Mouse (Mus musculus) R1 (cell line): ENCODE data around the gene Esp1.
"Not testable (repeated sequence)": the region's sequence is repeated elsewhere in the genome, so short reads cannot be mapped to it uniquely, and the experiment has no call there.

Experiments used
- DNase-seq: peaks from one replicate; pipeline ENCODE4 v3.0.0-alpha.2; 2018; ENCODE audit warnings: low read depth, low spot score

The Esp1 gene

DNA sequence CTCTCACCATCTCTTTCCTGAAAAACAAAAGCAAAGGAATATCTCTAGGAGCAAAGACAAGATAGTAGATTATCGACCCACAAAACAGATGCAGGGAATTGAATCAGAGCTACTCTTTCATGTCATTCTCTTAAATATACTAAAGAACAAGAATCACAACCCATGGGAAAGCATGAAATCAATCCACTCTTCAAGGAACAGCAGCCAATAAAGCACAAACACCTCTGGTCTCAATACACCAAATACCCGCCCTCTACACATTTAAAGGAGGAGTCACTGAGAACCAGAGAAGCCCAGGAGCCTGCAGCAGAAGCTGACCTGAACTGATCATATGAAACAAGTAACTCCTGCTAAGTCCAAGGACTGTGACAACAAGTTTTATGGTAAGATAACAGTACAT lies at the start of gene Esp1:
Gene Esp1 (plus strand): TSS at position 301 of the 400 bp plus-strand sequence.
- no peak for DNase-seq

DNA sequence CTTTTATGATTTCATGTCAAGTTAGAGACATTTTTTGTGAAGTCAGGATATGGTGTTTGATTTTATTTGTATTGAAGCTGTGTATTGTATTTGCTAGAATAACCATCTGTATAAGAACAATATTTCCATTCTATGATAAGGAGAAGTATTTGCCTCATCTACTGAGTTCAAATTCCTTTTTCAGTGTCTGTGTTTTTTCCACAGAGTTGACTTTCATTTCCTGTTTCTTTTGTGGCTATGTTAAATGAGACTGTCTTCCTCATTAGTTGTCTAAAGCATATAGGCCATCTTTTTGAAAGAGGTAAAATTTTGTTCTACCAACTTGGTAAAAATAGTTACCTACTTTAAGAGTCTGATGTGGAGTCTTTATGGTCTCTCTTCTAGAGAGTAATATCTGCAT lies 10.6 kb upstream of the Esp1 start:
- DNase-seq, result no peak

DNA sequence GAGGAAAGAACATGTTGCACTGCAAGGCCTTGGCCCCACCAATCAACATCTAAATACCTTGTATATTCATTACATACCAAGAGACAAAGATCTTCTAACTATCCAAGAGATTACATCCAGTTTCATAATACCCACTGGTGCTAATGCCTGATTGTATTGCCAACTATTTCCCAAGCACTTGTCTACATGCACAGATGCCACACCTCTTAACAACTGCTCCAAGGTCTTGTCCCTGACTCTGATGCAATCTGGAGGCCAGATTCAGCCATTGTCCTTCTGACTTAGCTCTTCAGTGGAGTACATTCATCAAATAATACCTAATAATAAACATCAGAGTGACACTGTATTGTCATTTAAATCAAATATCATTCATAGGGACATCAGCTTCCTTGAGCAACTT lies 9.9 kb upstream of the Esp1 start:
- not testable (repeated sequence) for DNase-seq

DNA sequence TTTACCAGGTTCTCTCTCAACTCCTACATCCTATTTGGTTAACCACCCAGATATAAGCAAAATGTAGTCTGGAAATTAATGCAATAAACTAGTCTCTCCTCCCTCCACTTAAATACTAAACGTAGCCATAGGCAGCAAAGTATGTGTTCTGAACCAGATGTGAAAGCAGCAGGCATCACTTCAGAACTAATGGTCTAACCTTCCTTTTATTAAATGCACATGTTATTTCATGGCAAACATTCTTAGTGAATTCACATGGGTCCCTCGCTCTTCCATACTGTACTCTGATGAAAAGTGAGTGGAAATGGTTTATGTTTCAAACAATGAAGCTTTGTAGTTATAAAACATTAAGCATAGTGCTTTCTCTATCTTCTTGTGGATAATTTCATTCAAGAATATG lies 4.4 kb downstream of the Esp1 start:
- no peak for DNase-seq

DNA sequence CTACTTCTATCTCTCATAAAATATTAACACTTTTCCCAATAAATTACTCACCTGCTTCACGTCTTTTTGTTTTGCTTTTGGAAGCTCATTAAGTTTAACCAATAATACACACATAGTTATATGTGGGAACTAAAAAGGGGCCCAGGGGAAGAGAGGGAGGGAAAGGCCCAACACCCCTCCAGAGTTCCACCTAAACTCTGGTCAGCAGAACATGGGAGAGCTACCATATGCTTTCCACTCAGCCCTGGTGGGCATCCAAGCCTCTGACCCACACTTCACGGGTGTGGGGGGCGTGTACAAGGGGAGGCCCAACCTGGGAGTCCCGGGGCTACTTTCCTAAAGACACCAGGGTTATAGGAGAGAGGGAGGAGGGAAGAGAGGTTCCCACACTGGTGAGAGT lies 4.8 kb downstream of the Esp1 start:
- DNase-seq, result no peak

DNA sequence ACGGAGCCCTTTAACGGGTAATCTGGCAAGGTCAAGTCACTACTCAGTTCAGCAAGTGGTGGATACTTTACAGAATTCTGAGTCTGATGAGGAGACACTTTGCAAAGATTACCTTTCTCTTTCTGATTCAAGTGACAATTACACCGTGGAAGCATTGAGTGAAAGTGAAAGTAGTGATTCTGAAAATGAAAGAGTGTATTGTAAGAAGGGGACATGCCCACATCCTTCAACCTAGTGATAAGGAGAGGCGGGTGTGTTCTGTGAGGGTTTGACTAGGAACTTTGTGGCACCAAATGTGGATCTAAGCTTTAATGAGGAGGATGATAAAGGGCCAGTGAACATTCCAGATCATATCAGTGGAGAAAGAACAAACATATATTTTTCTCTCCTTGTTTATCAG lies 36.7 kb downstream of the Esp1 start:
- no peak for DNase-seq

DNA sequence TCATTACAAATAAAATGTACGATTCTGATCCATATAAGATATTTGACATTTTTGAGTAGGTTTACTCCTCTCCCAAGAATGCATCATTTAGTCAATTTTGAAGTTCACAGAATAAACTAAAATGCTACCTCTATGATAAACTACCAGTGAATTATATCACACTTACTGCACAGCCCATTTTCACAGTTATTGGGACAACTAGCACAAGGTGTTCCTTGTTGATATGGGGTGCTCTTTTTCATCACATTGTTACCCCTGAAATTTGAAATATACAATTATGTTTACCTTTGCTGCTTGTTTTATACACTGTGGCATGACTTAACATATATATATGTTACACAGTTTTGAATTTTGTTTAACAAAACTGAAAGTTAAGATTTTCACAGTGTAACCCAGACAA lies 40.2 kb downstream of the Esp1 start:
- DNase-seq, result no peak
